ENCODE assay signal across 17 mouse cellular contexts in genomic region chr1:157448805-157449188, GRCm38 (mm10). TPM values are rescaled to one million over a fixed set of nuclear protein-coding genes. Genes with fewer than 3 reads are reported as not detected.
A peak's percentile ranks its signal among the peaks of the same experiment; 100 is the strongest.
DNase-seq lines count a peak whose midpoint lies in the region; ATAC-seq and TF ChIP-seq lines count a peak whose summit lies in the region.
"Had no signal": no experiment of that assay in that cellular context is flagged by ENCODE, and none has a peak within 500 bp of the region (broad histone marks: within the 10 kb centered on the region; RNA-seq: fewer than 3 reads in every experiment).

No protein-coding gene starts in this region.

- WGBS in heart, adult 2 months, result 40% methylated on average over 5 of the region's 5 CpGs
- WGBS in lung, embryonic 16.5 days, result 45% methylated on average over 5 of the region's 5 CpGs
- WGBS in lung, postnatal 0 days, result 45% methylated on average over 5 of the region's 5 CpGs
- 52% methylated on average over 5 of the region's 5 CpGs for WGBS in heart, embryonic 15.5 days
- WGBS in thymus, adult 2 months, result 82% methylated on average over 5 of the region's 5 CpGs

- no peaks in the 10 kb centered on the region for H3K9me3 ChIP-seq in lung, embryonic 16.5 days (ENCODE audit: control insufficient read depth, low read length)
- H3K9me3 ChIP-seq in lung, postnatal 0 days (ENCODE audit: low read length), result no peaks in the 10 kb centered on the region
- no peaks in the 10 kb centered on the region for H3K9me3 ChIP-seq in heart, embryonic 15.5 days (replicated peaks)
- H3K9me3 ChIP-seq: embryonic facial prominence, embryonic 13.5 days; forebrain, embryonic 15.5 days; liver, embryonic 13.5 days; neural tube, embryonic 13.5 days; stomach, embryonic 15.5 days had no signal

- no peak for ATAC-seq in lung, embryonic 16.5 days (ENCODE audit: low read depth)
- ATAC-seq in lung, postnatal 0 days, result no peak
- ATAC-seq in heart, embryonic 15.5 days (replicated peaks; ENCODE audit: insufficient number of reproducible peaks, insufficient read depth, low FRiP score, low read depth), result no peak
- ATAC-seq: forebrain, embryonic 15.5 days; inflammation-experienced regulatory T-cells, adult 6 months had no signal

- intact Hi-C loops in heart, adult 2 months (cut with DNase I), result loop anchor here (5.0 kb wide), 2 partner anchors 89 to 161 kb away; no protein-coding TSS in a partner anchor

- no peak overlapping the region; the same call in 1 of the 2 replicates for H3K4me2 ChIP-seq in lung, embryonic 16.5 days (ENCODE audit: low read depth, low read length)
- H3K4me2 ChIP-seq in lung, postnatal 0 days (replicated peaks; ENCODE audit: low read depth, low read length), result no peak overlapping the region
- no peak overlapping the region for H3K4me2 ChIP-seq in heart, embryonic 15.5 days

- TF ChIP-seq EP300 in heart, adult 2 months (IDR thresholded peaks at IDR 0.05; ENCODE audit: insufficient read depth, low read depth, low read length), result no peak
- no peak for TF ChIP-seq EP300 in lung, postnatal 0 days (IDR thresholded peaks at IDR 0.05)

- DNase-seq in heart, adult 2 months, result peak; percentile 43 to 54
- no peak for DNase-seq in heart, adult 8-10 months (ENCODE audit: low spot score)
- DNase-seq in lung, postnatal 0 days (ENCODE audit: low spot score), result no peak
- DNase-seq in kidney, postnatal 25 days, result peak; percentile 40 to 62
- DNase-seq in thymus, adult 2 months, result no peak
- DNase-seq in thymus, postnatal 25 days, result no peak
- DNase-seq: adrenal gland, postnatal 14 days; cerebellum, adult 11 months; liver, embryonic 13.5 days; thymus, postnatal 36 days had no signal

- no peak for TF ChIP-seq CTCF in heart, adult 2 months (IDR thresholded peaks at IDR 0.05)
- no peak for TF ChIP-seq CTCF in lung, postnatal 0 days (IDR thresholded peaks at IDR 0.05)
- no peak for TF ChIP-seq CTCF in thymus, adult 2 months (IDR thresholded peaks at IDR 0.05; ENCODE audit: borderline replicate concordance, control insufficient read depth, extremely low read depth, insufficient read depth, low read length, poor library complexity)

- H3K27me3 ChIP-seq in heart, adult 2 months (ENCODE audit: control insufficient read depth, insufficient read depth, low read length), result no peaks in the 10 kb centered on the region
- H3K27me3 ChIP-seq in lung, embryonic 16.5 days (ENCODE audit: control insufficient read depth, insufficient read depth, low read depth, low read length), result no peaks in the 10 kb centered on the region
- H3K27me3 ChIP-seq in lung, postnatal 0 days (replicated peaks; ENCODE audit: insufficient read depth, low read length), result no peaks in the 10 kb centered on the region
- H3K27me3 ChIP-seq in heart, embryonic 15.5 days, result no peaks in the 10 kb centered on the region
- no peaks in the 10 kb centered on the region for H3K27me3 ChIP-seq in thymus, adult 2 months (ENCODE audit: control insufficient read depth, insufficient read depth, low read length)
- H3K27me3 ChIP-seq: forebrain, embryonic 15.5 days; liver, embryonic 13.5 days; stomach, embryonic 15.5 days had no signal

- H3K4me3 ChIP-seq in heart, adult 2 months, result no peak overlapping the region
- no peak overlapping the region for H3K4me3 ChIP-seq in lung, embryonic 16.5 days (ENCODE audit: low read length)
- no peak overlapping the region for H3K4me3 ChIP-seq in lung, postnatal 0 days (ENCODE audit: low read depth, low read length)
- no peak overlapping the region for H3K4me3 ChIP-seq in heart, embryonic 15.5 days
- H3K4me3 ChIP-seq in thymus, adult 2 months (ENCODE audit: control insufficient read depth, insufficient read depth, low read length), result no peak overlapping the region
- H3K4me3 ChIP-seq: forebrain, embryonic 15.5 days; liver, embryonic 13.5 days; stomach, embryonic 15.5 days had no signal

- H3K27ac ChIP-seq in heart, adult 2 months, result peak overlapping the region; percentile 93
- peak overlapping the region; percentile 75 for H3K27ac ChIP-seq in lung, embryonic 16.5 days (ENCODE audit: low read length)
- H3K27ac ChIP-seq in lung, postnatal 0 days (ENCODE audit: low read length), result no peak overlapping the region
- peak overlapping the region; percentile 69 for H3K27ac ChIP-seq in heart, embryonic 15.5 days
- H3K27ac ChIP-seq in thymus, adult 2 months (ENCODE audit: control insufficient read depth, insufficient read depth, low read length), result no peak overlapping the region
- H3K27ac ChIP-seq: forebrain, embryonic 15.5 days; liver, embryonic 13.5 days; neural tube, embryonic 13.5 days had no signal

- peaks cover 12% of the 10 kb centered on the region for H3K36me3 ChIP-seq in heart, adult 2 months (ENCODE audit: control insufficient read depth, insufficient read depth, low read length)
- no peaks in the 10 kb centered on the region for H3K36me3 ChIP-seq in lung, embryonic 16.5 days (ENCODE audit: control insufficient read depth, insufficient read depth, low read length)
- H3K36me3 ChIP-seq in lung, postnatal 0 days (ENCODE audit: insufficient read depth, low read length), result no peaks in the 10 kb centered on the region
- H3K36me3 ChIP-seq in heart, embryonic 15.5 days, result no peaks in the 10 kb centered on the region
- H3K36me3 ChIP-seq in thymus, adult 2 months (ENCODE audit: control insufficient read depth, insufficient read depth, low read length), result no peaks in the 10 kb centered on the region
- H3K36me3 ChIP-seq: embryonic facial prominence, embryonic 13.5 days; forebrain, embryonic 15.5 days; liver, embryonic 13.5 days; neural tube, embryonic 13.5 days; stomach, embryonic 15.5 days had no signal

- H3K79me2 ChIP-seq in heart, adult 2 months (replicated peaks; ENCODE audit: control insufficient read depth, insufficient read depth, low read length), result no peaks in the 10 kb centered on the region

- TF ChIP-seq POLR2A in heart, adult 2 months (IDR thresholded peaks at IDR 0.05; ENCODE audit: insufficient read depth, low read depth, low read length), result no peak
- TF ChIP-seq POLR2A in thymus, adult 2 months (IDR thresholded peaks at IDR 0.05; ENCODE audit: control insufficient read depth, extremely low read depth, insufficient read depth, low read length, poor library complexity), result no peak

- no peak overlapping the region; the same call in 1 of the 2 replicates for H3K9ac ChIP-seq in heart, adult 2 months (ENCODE audit: low read depth, low read length)
- no peak overlapping the region for H3K9ac ChIP-seq in lung, embryonic 16.5 days (ENCODE audit: low read length)
- H3K9ac ChIP-seq in lung, postnatal 0 days (replicated peaks; ENCODE audit: low read depth), result no peak overlapping the region
- H3K9ac ChIP-seq in heart, embryonic 15.5 days, result no peak overlapping the region
- H3K9ac ChIP-seq: embryonic facial prominence, embryonic 13.5 days; forebrain, embryonic 15.5 days; liver, embryonic 13.5 days; stomach, embryonic 15.5 days had no signal

- H3K4me1 ChIP-seq in heart, adult 2 months (ENCODE audit: control insufficient read depth, insufficient read depth, low read length), result peaks cover 28% of the 10 kb centered on the region
- H3K4me1 ChIP-seq in lung, embryonic 16.5 days (replicated peaks; ENCODE audit: control insufficient read depth, insufficient read depth, low read length), result no peaks in the 10 kb centered on the region; the same call in 1 of the 2 replicates
- H3K4me1 ChIP-seq in lung, postnatal 0 days (ENCODE audit: insufficient read depth, low read depth, low read length), result peaks cover 7% of the 10 kb centered on the region; the same call in 1 of the 2 replicates
- H3K4me1 ChIP-seq in heart, embryonic 15.5 days (replicated peaks), result peaks cover 46% of the 10 kb centered on the region
- H3K4me1 ChIP-seq in thymus, adult 2 months (replicated peaks; ENCODE audit: control insufficient read depth, insufficient read depth, low read length), result no peaks in the 10 kb centered on the region

RNA-seq across cellular contexts. Expression of gene Cryzl2, which starts 9.6 kb away (rescaled TPM):
- 1 to 10 TPM; 8.4 to 9.5 TPM for total RNA-seq in heart, adult 2 months (2021)
- polyA plus RNA-seq in heart, adult 2 months (2012; rRNA removed), result 15.2 and 21.8 TPM in 2 replicates
- total RNA-seq in heart, adult 8-10 months (2022), result 10 to 100 TPM in 3 of 4 experiments, 1 to 10 TPM in 1; 9.6 to 11.9 (median 10.7) TPM
- 15.6 and 17.6 TPM in 2 replicates for polyA plus RNA-seq in lung, embryonic 16.5 days (2015; fragmentation: Nextera tagmentation; extraction: Ambion mirVana)
- 9.4 and 9.8 TPM in 2 replicates for polyA plus RNA-seq in lung, postnatal 0 days (2015; fragmentation: Nextera tagmentation; extraction: Ambion mirVana)
- polyA plus RNA-seq in heart, embryonic 15.5 days (2015; fragmentation: Nextera tagmentation; extraction: Ambion mirVana), result 27.1 and 30.5 TPM in 2 replicates
- 6.6 and 8.4 TPM in 2 replicates for polyA plus RNA-seq in thymus, adult 2 months (2012; rRNA removed)

RNA-seq across cellular contexts. Expression of gene Rasal2, which starts 36.4 kb away (rescaled TPM):
- 10 to 100 TPM; 22.2 to 23.2 TPM for total RNA-seq in heart, adult 2 months (2021)
- 5.1 and 10.7 TPM in 2 replicates for polyA plus RNA-seq in heart, adult 2 months (2012; rRNA removed)
- 10 to 100 TPM; 20.2 to 26.5 (median 21.6) TPM for total RNA-seq in heart, adult 8-10 months (2022)
- polyA plus RNA-seq in lung, embryonic 16.5 days (2015; fragmentation: Nextera tagmentation; extraction: Ambion mirVana), result 7.5 and 8.5 TPM in 2 replicates
- 15.3 and 19.8 TPM in 2 replicates for polyA plus RNA-seq in lung, postnatal 0 days (2015; fragmentation: Nextera tagmentation; extraction: Ambion mirVana)
- 16.0 and 17.8 TPM in 2 replicates for polyA plus RNA-seq in heart, embryonic 15.5 days (2015; fragmentation: Nextera tagmentation; extraction: Ambion mirVana)
- polyA plus RNA-seq in thymus, adult 2 months (2012; rRNA removed), result 1.3 TPM in 2 replicates

RNA-seq across cellular contexts. Expression of gene Sec16b, which starts 57.7 kb away (rescaled TPM):
- 1 to 10 TPM in 1 of 2 experiments, under 1 TPM in 1; 0.76 to 1.2 TPM for total RNA-seq in heart, adult 2 months (2021)
- 3.2 and 3.3 TPM in 2 replicates for polyA plus RNA-seq in heart, adult 2 months (2012; rRNA removed)
- total RNA-seq in heart, adult 8-10 months (2022), result 1 to 10 TPM in 1 of 4 experiments, under 1 TPM in 3; 0.82 to 1.9 (median 0.86) TPM
- polyA plus RNA-seq in lung, embryonic 16.5 days (2015; fragmentation: Nextera tagmentation; extraction: Ambion mirVana), result 2.5 and 3.0 TPM in 2 replicates
- polyA plus RNA-seq in lung, postnatal 0 days (2015; fragmentation: Nextera tagmentation; extraction: Ambion mirVana), result 0.87 and 1.2 TPM in 2 replicates
- 1.0 and 1.4 TPM in 2 replicates for polyA plus RNA-seq in heart, embryonic 15.5 days (2015; fragmentation: Nextera tagmentation; extraction: Ambion mirVana)
- polyA plus RNA-seq in thymus, adult 2 months (2012; rRNA removed), result 0.80 and 1.1 TPM in 2 replicates

Comparison
In these comparisons a context has a peak if more than half of its experiments do, and no peak if none do; other contexts are left out.
1. DNase-seq: peak in heart, adult 2 months (2 of 2) and kidney, postnatal 25 days (2 of 2); none in heart, adult 8-10 months (single experiment), lung, postnatal 0 days (single experiment), thymus, adult 2 months (single experiment) and thymus, postnatal 25 days (single experiment).
2. H3K27ac ChIP-seq: peak in heart, adult 2 months (single experiment), lung, embryonic 16.5 days (single experiment) and heart, embryonic 15.5 days (single experiment); none in lung, postnatal 0 days (single experiment) and thymus, adult 2 months (single experiment).